Mouse (Mus musculus): ENCODE results near the gene Glrx.

Gene Glrx

GRCm38 (mm10) chr13:75879756-75880155 lies 40.1 kb downstream of the Glrx start:
- intact Hi-C loops (cut with DNase I): loop anchor here (5.0 kb wide), 3 partner anchors 82 to 1017 kb away; no protein-coding TSS in a partner anchor

GRCm38 (mm10) chr13:75880501-75880900 lies 40.8 kb downstream of the Glrx start:
- intact Hi-C loops (cut with DNase I): no loop called here

GRCm38 (mm10) chr13:75883792-75884191 lies 44.1 kb downstream of the Glrx start:
- intact Hi-C loops (cut with DNase I): no loop called here

- intact Hi-C loops (cut with DNase I): no loop called here
Measured at GRCm38 (mm10) chr13:75891868-75892267, 52.2 kb downstream of the Glrx start.

- intact Hi-C loops (cut with DNase I): no loop called here
Measured at GRCm38 (mm10) chr13:75892291-75892690, 52.6 kb downstream of the Glrx start.

- intact Hi-C loops (cut with DNase I): no loop called here
Measured at GRCm38 (mm10) chr13:75892876-75893275, 53.2 kb downstream of the Glrx start.
